Mouse (Mus musculus) cerebellum, adult 11-12 months (tissue): ENCODE results near the gene Hoxa7.
A peak's percentile ranks its signal among the peaks of the same experiment; 100 is the strongest.

Experiments
- DNase-seq: peaks from one replicate; pipeline ENCODE4 v3.0.0; 2022

Gene Hoxa7

DNA sequence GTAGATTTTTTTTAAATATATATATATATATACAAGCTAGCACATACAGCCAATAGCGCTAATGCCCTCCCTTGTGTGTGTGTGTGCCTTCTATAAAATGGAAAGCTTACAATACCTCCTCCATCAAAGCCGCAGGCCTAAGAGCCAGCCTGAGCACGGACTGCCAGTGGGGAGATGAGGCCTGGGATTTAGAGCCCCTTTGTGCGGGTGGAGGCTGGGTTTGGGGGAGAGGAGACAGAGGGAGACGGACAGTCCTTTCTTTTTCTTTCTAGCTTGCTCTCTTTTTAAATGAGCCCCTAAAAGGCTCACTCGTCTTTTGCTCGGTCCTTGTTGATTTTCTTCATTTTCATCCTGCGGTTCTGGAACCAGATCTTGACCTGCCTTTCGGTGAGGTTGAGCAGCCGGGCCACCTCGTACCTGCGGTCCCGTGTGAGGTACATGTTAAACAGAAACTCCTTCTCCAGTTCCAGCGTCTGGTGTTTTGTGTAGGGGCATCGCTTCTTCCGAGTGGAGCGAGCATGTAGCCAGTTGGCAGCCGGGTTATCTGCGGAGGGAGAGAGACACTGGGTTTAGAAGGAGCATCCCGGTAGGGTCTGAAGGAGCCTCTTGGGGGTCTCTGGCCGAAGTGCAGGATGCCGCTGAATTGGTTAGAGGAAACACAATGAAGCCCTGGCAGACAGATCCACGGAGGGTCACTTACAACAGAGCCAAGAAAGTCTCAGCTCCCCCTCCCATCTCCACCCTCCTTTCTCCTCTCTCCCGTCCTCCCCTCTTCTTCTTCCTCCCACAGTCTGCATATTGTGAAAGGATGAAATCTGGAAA lies 2.5 kb upstream of the Hoxa7 start:
- DNase-seq: no peak

DNA sequence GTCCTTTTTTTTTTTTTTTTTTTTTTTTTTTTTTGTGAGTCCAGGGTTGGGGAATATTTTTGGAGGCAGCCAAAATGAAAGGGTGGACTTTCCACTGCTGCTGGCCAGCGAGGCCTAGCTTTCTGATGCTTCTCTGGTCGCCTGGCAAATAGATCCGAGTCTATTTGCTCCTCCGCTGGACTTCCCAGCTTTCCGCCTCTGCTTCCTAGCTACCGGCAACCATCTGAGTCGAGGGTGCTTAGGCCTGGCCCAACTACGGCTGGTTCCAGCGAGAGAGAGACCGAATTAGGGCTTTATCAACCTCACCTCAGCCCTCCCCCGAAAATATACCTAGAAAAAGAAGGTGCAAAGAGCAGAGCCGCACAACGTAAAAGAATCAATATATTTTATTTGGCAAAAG lies 1.1 kb upstream of the Hoxa7 start:
- DNase-seq: no peak

DNA sequence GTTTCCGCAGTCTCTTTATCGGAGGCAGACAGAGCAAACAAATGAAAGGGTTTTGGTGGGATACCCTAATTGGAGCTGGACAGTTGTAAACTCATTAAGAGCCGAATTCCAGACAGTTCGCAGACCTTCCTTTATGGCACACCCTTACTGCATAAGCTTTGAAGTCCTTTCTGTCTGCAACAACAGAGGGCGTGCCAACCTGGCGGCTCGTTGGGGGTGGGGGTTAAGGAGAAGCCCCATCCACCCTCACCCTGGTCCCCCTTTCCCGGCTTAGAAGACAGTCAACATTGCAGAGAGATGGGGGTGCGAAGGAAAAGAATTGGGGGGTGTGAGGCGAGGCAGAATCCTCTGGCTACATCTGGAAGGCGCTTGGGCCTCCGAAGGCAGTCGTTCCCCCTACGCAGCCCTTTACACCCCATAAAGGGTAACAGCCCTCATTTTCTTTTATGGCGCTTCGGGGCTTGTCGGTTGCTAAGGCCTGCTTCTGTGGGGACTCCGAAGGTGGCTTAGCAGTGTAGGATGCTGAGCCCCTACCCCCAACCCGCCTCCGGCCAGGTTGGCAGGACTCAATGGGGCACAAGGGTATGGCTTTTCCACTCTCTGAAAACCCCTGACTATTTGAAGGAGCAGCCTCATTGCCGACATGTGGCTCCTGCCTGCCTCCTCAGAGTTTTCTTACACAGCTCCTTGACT lies 485 bp upstream of the Hoxa7 start:
- DNase-seq: no peak

DNA sequence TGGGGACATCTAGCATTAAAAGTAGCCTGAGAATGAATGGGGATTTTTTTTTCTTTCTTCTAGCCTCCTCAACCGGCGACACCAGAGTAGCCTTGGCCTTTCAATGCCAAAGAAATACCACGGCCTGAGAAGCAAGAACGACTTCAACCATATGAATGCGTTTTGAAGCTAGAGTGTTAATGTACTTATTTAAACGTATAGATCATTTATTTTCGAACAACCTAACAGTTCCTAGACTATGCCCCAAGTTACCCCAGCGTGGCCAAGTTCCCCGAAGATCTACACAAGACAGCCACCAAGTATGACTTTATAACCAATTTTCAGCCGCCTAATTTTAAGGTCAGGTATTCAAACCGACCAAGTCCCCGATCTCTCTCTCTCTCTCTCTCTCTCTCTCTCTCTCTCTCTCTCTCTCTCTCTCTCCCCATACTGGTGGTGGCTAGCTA lies 766 bp downstream of the Hoxa7 start:
- no peak for DNase-seq

DNA sequence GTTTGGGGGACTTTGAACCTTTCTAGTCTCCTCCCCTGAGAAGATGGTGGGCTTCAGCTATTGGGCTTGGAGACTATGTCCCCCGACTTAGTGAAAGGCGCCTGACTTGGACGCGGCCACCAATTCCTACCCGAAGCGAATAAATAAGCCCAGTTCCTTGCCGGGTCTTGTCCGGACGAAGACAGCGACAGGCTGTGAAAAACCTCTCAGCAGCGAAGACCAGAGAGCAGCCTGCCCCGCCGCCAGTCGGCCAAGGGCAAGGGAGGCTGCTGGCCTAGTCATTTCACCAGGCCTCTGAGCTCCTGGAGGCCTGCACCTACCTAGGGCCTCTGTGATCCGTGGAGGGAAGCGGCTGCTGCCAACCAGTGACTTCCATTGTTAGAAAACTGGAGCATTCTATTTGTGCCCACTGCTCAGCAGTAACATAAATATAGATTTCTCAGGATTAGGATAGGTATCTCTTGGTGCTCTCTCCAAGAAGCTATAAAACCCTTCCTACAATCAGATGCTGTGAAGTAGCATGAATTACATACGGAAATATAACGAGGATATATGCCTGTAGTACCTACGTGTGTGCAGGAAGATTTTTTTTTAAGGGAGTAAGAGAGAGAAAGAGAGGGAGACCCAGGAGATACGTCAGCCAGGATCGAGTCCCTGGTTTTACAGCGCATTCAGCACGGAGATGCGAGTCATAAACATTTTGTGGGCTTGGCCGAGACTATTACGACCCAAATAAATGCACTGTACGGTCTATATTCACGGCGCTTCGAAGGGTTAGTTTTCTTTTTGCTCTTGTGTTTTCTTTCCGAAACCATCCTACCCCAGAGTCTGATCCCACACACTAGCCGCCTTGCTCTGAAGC lies 1.4 kb downstream of the Hoxa7 start:
- DNase-seq: no peak

DNA sequence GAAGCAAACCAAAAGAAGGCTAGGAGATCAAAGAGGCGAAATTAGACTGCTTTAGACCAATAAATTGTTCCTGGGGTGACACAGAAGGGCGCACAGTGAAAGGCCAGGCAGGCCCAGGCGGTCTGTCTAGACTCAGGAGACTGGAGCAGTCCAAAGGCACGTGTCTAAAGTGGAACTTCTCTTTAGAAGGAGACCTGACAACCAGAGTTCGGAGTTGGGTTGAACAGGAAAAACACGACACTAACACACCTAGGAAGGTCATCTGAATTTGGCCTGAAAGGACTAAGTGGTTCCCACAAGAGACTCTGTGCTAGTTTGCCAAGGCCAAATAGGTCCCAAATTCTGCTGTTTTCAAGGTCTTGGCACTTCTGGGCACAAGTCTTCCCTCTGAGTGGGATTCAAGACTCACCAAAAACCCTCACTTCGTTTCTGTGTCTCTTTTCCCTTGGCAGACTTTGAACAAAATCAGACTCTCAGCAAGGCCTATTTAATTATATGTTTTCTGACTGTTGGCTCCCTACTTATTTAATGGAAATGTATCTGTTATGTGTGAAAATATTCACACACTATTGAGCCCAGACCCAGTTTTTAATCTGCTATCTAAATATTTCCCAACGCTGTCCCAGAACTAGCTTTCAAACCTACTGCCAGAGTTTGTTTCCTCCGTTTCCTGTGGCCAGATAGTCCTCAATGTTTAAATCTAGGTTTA lies 2.3 kb downstream of the Hoxa7 start:
- no peak for DNase-seq

DNA sequence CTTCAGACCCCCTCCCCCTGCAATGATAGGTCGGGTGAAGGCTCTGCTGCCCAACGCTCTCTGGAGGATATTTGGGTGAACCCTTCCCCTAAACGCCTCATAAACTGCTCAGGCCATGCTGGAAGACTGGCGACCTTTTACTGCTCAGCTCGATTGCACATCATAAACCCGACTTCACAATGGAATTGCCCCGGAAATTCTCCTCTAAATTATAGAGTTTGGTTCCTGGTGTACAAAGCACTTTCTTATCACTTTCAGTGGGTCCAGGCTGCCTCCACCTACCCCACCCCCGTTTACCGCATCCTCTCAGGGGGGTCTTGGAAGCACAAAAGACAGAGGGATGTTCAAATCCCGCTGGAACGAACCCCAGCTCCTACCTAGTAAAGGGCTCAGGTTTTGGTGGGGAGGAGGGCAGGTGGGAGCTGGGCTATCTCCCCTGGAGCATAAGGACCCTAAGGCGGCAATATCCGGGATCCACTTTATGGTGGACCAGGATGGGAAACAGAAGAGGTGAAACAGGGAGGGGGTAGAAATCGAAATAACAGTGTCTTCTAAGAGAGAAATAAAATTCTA lies 2.9 kb downstream of the Hoxa7 start:
- DNase-seq: no peak

DNA sequence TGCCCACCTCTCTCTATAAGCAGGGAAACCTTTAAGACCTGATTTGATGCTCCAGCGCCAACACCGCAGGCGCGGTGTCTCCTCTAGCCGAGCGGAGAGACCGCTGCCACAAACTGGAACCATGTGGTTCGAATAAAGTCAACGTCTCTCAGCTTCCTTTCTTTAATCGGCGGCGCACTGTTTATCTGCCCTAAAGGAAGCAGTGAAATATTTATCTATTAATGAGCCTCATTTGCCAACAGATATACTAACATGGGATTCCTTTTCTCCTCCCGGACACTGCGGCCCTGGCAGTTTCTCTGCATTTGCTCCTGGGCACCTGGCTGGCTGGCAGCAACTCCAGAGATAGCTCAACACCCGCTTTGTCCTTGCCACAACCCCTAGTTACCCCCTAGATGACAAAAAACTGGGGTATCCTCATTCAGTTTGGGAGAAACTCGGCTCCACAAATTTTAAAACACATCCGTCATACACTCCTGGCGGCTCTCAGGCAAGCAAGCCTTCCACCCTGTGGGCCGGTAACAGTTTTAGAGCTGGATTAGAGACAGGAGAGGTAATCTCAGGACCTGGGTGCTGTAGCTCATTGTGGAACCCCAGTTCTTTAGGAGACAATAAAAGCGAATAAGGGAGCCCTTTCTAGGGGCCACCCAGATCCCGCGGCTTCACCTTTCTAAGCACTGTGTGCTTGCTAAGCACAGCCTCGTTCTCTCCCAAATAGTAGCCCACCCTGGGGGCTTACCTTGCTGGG lies 3.6 kb downstream of the Hoxa7 start:
- no peak for DNase-seq

DNA sequence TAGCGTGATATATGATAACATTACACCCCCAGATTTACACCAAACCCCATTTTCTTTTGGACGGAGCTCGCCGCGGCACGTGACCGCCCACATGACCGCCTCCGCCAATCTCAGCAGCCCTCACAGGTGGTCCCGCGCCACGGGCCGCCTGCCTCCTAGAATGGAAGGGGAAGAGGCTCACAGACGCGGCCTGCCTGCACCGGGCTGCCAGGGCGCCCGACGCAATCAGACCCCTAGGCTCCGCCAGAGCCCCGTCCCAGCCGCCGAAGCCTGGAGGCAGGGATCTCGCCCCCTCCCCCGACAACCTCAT lies 4.2 kb downstream of the Hoxa7 start:
- DNase-seq: no peak

DNA sequence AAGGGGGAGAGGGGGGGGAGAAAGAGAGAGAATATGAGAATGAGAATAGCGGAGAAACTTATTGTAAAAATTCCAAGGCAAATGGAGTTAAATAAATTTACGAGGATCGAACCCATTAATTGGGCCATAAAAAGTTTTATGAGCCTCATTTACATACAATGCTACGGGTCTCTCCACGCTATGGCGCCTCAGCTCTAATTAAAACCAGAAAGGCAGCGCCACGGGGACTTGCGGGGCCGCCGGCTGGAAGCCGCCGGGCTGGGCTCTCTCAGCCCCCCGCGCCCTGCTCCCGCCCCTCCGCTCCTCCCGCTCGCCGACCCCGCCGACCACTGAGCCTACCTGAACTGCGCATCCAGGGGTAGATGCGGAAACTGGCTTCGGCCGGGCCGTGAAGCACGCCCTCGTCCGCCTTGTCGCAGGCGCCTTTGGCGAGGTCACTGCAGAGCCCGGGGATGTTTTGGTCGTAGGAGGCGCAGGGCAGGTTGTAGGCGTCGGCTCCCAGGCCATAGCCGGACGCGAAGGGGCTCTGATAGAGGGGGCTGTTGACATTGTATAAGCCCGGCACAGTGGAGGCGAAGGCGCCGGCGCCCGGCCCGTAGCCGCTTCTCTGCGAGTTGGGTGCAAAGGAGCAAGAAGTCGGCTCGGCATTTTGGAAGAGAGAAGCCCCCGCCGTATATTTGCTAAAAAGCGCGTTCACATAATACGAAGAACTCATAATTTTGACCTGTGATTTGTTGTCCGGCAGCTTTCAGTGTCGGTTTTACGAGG lies 4.8 kb downstream of the Hoxa7 start:
- DNase-seq: no peak

DNA sequence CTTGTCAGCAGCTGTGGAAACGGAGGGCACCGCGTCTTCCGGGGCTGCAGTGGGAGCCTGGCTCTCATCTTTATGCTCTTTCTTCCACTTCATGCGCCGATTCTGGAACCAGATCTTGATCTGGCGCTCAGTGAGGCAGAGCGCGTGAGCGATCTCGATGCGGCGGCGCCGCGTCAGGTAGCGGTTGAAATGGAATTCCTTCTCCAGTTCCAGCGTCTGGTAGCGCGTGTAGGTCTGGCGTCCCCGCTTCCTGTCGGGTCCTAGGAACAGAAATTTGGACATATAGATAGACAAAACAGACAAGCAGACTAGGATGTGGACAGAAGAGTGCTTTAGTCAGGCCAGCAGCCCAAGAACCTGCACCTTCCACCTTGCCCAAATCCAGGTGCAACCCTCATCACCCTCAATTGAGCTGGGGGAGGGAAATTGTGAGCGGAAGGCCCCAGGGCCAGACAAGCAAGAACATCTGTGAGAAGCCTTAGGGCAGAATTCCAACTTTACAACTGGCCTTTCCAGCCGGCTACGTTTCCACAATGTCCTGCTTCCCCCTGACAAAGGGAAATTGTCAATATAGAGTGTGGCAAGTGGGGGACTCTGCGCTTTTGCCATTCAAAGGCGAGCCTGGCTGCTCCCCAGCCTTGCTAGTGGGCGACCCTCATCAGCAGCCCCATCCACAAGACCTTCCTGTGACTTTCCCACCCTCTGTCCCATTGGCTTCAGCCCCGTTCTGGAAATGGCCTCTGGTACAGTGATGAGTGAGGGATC lies 5.7 kb downstream of the Hoxa7 start:
- no peak for DNase-seq

DNA sequence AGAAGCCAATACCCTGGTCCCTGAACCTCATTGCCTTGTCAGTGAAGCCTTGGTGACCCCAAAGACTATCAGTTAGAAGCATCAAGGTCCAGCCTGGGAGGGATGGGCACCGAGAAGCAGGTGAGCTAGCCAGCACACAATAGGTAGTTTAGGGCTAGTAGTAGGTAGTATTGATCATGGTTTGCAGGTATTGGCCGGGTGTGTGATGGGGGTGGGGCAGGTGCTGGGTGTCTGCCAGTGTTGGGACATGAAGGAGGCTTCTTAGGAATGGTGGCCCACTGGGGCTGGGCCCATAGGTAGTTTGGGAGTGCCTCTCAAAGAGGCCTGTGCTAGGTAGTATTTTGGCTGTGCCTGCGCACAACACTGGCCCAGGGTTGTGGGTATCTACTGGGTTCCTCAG lies 6.6 kb downstream of the Hoxa7 start:
- no peak for DNase-seq

DNA sequence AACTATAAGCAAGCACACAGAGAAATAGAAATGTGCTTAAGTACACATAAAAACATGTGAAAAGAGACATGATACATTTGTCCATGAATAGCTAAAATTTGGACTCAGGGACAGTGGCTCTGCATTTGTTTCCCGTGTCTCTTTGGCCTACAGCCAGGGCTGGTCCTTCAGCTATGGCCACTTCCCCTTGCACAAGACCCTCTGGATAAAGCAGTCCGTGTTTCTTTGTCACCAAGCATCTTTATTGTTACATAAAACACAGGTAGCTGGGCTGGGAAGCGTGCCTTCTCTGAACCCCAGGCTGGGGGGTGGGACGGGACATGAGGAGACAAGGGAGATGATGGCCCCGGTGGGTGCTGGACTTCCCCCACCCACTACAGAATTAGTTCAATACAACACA lies 7.4 kb downstream of the Hoxa7 start:
- no peak for DNase-seq

DNA sequence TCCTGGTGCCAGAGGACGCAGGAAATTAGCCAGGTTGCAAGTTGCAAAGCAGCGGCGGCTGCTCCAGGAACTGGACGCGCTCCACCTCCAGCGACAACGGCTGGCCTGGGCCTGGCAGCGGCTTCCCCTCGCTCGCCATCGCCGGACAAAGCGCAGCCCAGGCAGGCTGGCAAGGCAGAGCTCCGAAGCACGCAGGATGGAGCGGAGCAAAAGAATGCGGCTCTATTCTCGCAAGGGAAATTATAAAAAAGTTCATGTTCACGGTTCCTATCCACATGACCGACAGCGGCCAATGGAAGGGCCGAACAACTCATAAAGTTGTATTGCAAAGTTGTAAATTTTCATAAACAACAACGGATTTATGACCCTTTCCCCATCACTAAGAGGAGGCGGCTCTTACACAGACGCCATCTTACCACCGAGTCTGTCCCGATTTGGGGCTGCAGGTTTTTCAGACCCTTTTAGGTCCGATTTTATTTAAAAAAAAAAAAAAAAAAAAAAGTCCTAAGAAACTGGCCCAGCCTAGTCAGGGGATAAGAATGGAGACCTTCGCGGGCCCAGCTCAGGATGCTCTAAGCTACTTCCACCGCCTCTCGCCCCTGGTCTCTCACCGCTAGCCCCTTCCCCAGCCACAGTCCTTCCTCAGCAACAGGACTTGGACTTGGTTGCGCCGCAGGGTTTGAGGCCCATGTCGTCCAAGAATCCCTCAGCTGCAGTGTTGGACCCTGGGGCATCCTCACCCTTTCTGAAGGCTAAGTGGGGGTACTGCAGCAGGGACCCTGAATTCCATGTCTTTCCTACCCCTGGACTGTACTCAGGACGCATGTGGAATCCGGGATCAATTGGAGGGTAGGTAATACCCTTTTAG lies 8.3 kb downstream of the Hoxa7 start, which contains the start of the genes Hoxa3 and Gm28308:
TSS of gene Hoxa3 (minus strand) at position 218 of the 868 bp plus-strand sequence.
TSS of gene Gm28308 (minus strand) at position 221 of the 868 bp plus-strand sequence.
- DNase-seq: no peak

DNA sequence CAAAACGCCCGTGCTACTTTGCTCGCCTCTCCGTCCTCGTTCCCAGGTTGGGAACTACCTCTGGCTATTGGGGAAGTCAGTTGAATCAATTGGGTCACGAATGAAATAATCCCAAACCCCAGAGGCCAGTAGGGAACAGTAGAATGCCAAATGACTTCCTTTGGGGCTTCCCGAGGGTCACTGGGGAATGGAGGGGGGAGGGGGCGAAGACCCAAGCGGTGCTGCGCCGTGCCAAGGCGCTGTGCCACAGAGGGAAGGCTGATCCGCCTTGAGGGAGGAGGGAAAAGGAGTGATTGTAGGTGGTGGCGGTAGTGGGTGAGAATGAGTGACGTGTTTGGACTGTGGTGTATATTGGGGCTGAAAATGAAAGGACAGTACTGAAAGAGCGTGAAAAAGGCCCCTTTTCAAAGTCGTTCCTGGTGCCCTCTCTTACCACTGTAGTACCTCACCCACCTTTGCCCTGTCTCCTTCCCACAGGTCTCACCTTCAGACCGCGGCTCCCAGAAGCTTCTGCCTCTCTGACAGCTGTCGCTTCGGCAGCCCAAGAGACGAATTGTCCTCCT lies 9.0 kb downstream of the Hoxa7 start:
- DNase-seq: no peak

DNA sequence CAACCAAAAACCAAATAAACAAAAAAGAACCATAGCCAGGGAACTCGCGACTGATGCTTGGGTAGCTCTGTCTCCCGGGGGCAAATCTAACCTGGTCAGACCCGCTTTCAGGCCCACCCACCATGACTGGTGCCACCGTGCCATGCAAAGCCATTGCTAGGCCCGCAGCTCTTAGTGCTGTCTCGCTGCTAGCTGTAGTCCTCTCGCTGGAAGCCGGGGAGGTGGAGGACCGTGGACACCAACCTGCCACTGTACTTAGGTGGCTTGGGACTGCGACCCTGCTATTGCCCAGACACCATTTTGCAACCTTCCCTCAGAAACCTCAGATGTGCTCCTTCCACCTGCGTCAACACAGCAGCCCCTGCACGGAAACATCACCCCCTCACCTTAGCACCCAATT lies 9.7 kb downstream of the Hoxa7 start:
- no peak for DNase-seq

DNA sequence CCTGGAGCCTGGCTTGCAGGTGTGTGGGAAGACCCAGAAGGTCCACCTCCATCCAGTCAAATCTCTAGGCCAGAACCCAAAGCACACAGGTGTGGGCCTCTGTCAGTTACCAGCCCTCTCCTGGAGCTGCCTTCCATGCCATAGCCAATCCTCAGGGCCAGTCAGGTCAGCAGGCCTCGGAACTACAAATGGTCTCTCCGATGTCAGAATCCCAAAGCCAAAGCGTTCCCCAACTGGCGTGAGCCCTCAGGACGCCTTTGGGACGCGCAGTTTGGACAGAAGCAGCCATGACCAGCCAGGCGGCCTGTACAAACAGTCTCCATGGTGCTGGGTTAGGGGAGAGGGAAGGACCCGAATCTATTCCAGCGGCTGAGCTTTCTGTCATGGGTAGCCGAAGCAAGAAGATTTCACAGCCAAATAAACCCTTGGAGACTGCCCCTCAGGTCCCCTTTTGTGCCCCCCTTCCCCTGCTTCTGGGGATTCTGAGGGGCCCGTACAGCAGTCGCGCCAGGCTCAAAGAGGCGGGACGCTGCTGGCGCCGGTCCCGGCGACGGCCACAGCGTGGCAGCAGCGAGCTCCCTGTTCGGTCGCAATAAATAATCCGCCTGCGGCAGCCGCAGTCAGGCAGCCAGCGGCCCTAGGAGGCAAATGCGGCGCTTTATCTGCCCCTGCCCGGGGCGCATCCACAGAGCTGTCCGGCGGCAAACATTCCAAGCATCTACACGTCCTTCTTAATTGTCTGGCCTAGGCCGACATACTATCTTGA lies 10.3 kb downstream of the Hoxa7 start:
- peak; percentile 45 for DNase-seq

DNA sequence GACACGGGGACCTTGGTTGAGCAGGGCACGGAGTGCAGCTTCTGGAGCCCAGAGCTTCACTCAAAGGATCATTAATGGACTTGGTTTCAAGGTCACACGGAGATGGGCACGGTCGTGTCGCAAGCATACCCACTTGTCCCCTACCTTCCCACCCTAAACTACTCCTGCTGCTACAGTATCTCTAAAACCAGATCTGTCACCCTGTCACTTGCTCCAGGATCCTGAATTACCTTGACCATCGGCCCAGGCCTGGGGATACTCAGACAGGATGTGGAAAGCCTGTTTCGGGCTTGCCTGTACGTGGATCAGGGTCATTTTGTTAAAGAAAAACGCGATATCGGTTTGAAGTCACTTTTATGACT lies 12.0 kb downstream of the Hoxa7 start:
- no peak for DNase-seq
